Comparison of ENCODE assay signal across 10 mouse cellular contexts in the genomic region with DNA sequence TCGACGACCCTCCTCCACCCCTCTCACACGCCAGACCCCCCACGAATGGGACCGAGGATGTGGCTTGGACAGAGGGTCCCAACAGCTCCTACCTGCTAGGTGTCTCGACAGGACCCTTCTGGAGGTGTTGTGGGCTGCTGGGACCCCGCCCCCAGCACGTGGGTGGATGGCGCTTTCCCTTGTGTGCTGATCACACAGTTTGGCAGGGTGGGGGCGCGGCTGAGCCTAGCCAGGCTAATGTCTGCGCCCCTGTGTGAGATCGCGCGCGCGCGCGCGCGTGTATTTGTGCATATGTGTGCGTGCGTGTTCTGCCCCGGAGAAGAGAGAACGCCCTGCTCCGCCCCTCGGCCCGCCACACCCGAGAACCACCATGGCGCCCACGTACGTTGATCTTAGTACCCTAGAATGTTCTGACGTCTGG. TPM values are rescaled to one million over a fixed set of nuclear protein-coding genes. Genes with fewer than 3 reads are reported as not detected.
A peak's percentile ranks its signal among the peaks of the same experiment; 100 is the strongest.
DNase-seq lines count a peak whose midpoint lies in the region; ATAC-seq lines count a peak whose summit lies in the region.
"Had no signal": no experiment of that assay in that cellular context is flagged by ENCODE, and none has a peak within 500 bp of the region (broad histone marks: within the 10 kb centered on the region; RNA-seq: fewer than 3 reads in every experiment).

TSS of gene Syt5 (minus strand) at position 321 of the 421 bp plus-strand sequence.

- H3K4me1 ChIP-seq in heart, embryonic 15.5 days (replicated peaks), result peaks cover 12% of the 10 kb centered on the region
- H3K4me1 ChIP-seq in forebrain, embryonic 15.5 days, result peaks cover 20% of the 10 kb centered on the region

- 10% methylated on average over 33 of the region's 33 CpGs for WGBS in heart, embryonic 15.5 days
- 2% methylated on average over 33 of the region's 33 CpGs for WGBS in forebrain, embryonic 15.5 days

- no peak within 1 kb of the TSS for H3K27ac ChIP-seq in heart, embryonic 15.5 days
- H3K27ac ChIP-seq in forebrain, embryonic 15.5 days (replicated peaks), result peak within 1 kb of the TSS; percentile 92

- H3K9me3 ChIP-seq in heart, embryonic 15.5 days (replicated peaks), result no peaks in the 10 kb centered on the region
- H3K9me3 ChIP-seq in forebrain, embryonic 15.5 days, result no peaks in the 10 kb centered on the region

- no peak within 1 kb of the TSS for H3K9ac ChIP-seq in heart, embryonic 15.5 days
- H3K9ac ChIP-seq in forebrain, embryonic 15.5 days (replicated peaks), result peak within 1 kb of the TSS; percentile 50

- no peaks in the 10 kb centered on the region for H3K36me3 ChIP-seq in heart, embryonic 15.5 days
- H3K36me3 ChIP-seq in forebrain, embryonic 15.5 days, result peaks cover 6% of the 10 kb centered on the region; the same call in 1 of the 2 replicates

- no peak for ATAC-seq in heart, embryonic 15.5 days (replicated peaks; ENCODE audit: insufficient number of reproducible peaks, insufficient read depth, low FRiP score, low read depth)
- ATAC-seq in forebrain, embryonic 15.5 days (replicated peaks), result peak; percentile 80
- ATAC-seq: Patski had no signal

- DNase-seq in heart, postnatal 10 days, result no peak
- peak; percentile 84 for DNase-seq in brain, adult 2 months (ENCODE audit: low read depth, low spot score)
- peak; percentile 56 to 75 for DNase-seq in layer of hippocampus, postnatal 10 days (ENCODE audit: low spot score in 2 of 2)
- peak; percentile 30 for DNase-seq in mesoderm, embryonic 11.5 days (ENCODE audit: low read depth, low spot score)
- DNase-seq in telencephalon, adult 2 months (ENCODE audit: low read depth, low spot score), result peak; percentile 66
- DNase-seq in spleen, postnatal 14 days (ENCODE audit: low spot score in 2 of 2), result no peak

- peaks cover 26% of the 10 kb centered on the region for H3K27me3 ChIP-seq in heart, embryonic 15.5 days
- H3K27me3 ChIP-seq in forebrain, embryonic 15.5 days, result no peaks in the 10 kb centered on the region

- peak within 1 kb of the TSS; percentile 64 for H3K4me2 ChIP-seq in heart, embryonic 15.5 days
- peak within 1 kb of the TSS; percentile 75 for H3K4me2 ChIP-seq in forebrain, embryonic 15.5 days (replicated peaks)

- peak within 1 kb of the TSS; percentile 30 for H3K4me3 ChIP-seq in heart, embryonic 15.5 days
- peak within 1 kb of the TSS; percentile 48 for H3K4me3 ChIP-seq in forebrain, embryonic 15.5 days
- H3K4me3 ChIP-seq: myocyte had no signal

- intact Hi-C loops in heart, postnatal 10 days (cut with DNase I), result no loop called here

RNA-seq across cellular contexts. Expression of gene Syt5, which starts in this region (rescaled TPM):
- 1.3 and 2.0 TPM in 2 replicates for polyA plus RNA-seq in heart, embryonic 15.5 days (2015; fragmentation: Nextera tagmentation; extraction: Ambion mirVana)
- 1 to 10 TPM; 1.7 to 2.4 TPM for total RNA-seq in heart, postnatal 10 days (2021)
- polyA plus RNA-seq in forebrain, embryonic 15.5 days (2015; fragmentation: Nextera tagmentation; extraction: Ambion mirVana), result 158 and 164 TPM in 2 replicates
- total RNA-seq in layer of hippocampus, postnatal 10 days (2021), result 100 to 1,000 TPM; 203 to 205 TPM

Comparison
In these comparisons a context has a peak if more than half of its experiments do, and no peak if none do; other contexts are left out.
1. RNA of gene Syt5 (total RNA-seq): 203 to 205 TPM in layer of hippocampus, postnatal 10 days; 1.7 to 2.4 TPM in heart, postnatal 10 days; every median in the first group is over 10 times any median in the second.
2. RNA of gene Syt5 (polyA plus RNA-seq): 158 to 164 TPM in forebrain, embryonic 15.5 days; 1.3 to 2.0 TPM in heart, embryonic 15.5 days; every median in the first group is over 10 times any median in the second.
3. DNase-seq: peak in brain, adult 2 months (single experiment), layer of hippocampus, postnatal 10 days (2 of 2), mesoderm, embryonic 11.5 days (single experiment) and telencephalon, adult 2 months (single experiment); none in heart, postnatal 10 days (0 of 2) and spleen, postnatal 14 days (0 of 2).